Mouse (Mus musculus) intestine, embryonic 16.5 days (tissue): ENCODE data around the gene Wdfy1. TPM values are rescaled to one million over a fixed set of nuclear protein-coding genes. Genes with fewer than 3 reads are reported as not detected.
A peak's percentile ranks its signal among the peaks of the same experiment; 100 is the strongest.

Experiments
- ATAC-seq: fragments of 200-750 bp; cut with Nextera tagmentation; 2 replicates; pipeline ENCODE4 v1.8.0; 2017; ENCODE audit warnings: moderate TSS enrichment, moderate library complexity
- H3K27ac ChIP-seq: fragments of 300-500 bp; sonication (generic); 2 replicates; pipeline ENCODE4 v1.5.1; 2014; ENCODE audit warnings: mild to moderate bottlenecking, low read length
- H3K27me3 ChIP-seq: fragments of 300-500 bp; sonication (generic); replicated peaks from 2 replicates; pipeline ENCODE4 v1.6.1; 2014; ENCODE audit warnings: low read length, control low read depth, mixed read lengths; ENCODE audit not compliant: control insufficient read depth, insufficient read depth
- H3K36me3 ChIP-seq: fragments of 300-500 bp; sonication (generic); 2 replicates; pipeline ENCODE4 v1.6.1; 2014; ENCODE audit warnings: low read length, control low read depth; ENCODE audit not compliant: control insufficient read depth, insufficient read depth
- H3K4me1 ChIP-seq: fragments of 300-500 bp; sonication (generic); 2 replicates; pipeline ENCODE4 v1.6.1; 2014; ENCODE audit warnings: low read length, control low read depth, mixed read lengths; ENCODE audit not compliant: control insufficient read depth, insufficient read depth
- H3K4me2 ChIP-seq: fragments of 300-500 bp; sonication (generic); 2 replicates; pipeline ENCODE4 v1.6.1; 2014; ENCODE audit warnings: low read depth, low read length, control low read depth
- H3K4me3 ChIP-seq: fragments of 300-500 bp; sonication (generic); 2 replicates; pipeline ENCODE4 v1.5.1; 2014; ENCODE audit warnings: mild to moderate bottlenecking, low read length
- H3K9ac ChIP-seq: fragments of 300-500 bp; sonication (generic); 2 replicates; pipeline ENCODE4 v1.6.1; 2014; ENCODE audit warnings: low read depth, low read length
- H3K9me3 ChIP-seq: fragments of 300-500 bp; sonication (generic); 2 replicates; pipeline ENCODE4 v1.6.1; 2016; ENCODE audit warnings: low read length, control low read depth; ENCODE audit not compliant: control insufficient read depth
- WGBS: fragments of 180-500 bp; shearing (Covaris S2); extraction: QIAGEN DNeasy Blood & Tissue Kit; methylation state at CpG from one replicate; pipeline ENCODE4 v1.1.7; 2014; 5-methylcytosine and 5-hydroxymethylcytosine counted together
- polyA plus RNA-seq: library from polyadenylated mRNA; unstranded; fragments of >200 nt; fragmentation: Nextera tagmentation; extraction: Ambion mirVana; gene quantifications from 2 replicates; pipeline ENCODE4 v1.2.1, GENCODE M21; 2015

Gene Wdfy1
- polyA plus RNA-seq, 1 experiment from 2014 or later: 34.9 TPM

- 1% methylated on average over 6 of the region's 6 CpGs for WGBS
- no peak overlapping the region; the same call in 1 of the 2 replicates for H3K9ac ChIP-seq
Observed at GRCm38 (mm10) chr1:79761917-79762271, 14.0 kb downstream of the Wdfy1 start.

GRCm38 (mm10) chr1:79761106-79761916 lies 14.6 kb downstream of the Wdfy1 start:
- no peak overlapping the region for H3K27ac ChIP-seq
- peak; percentile 96 for ATAC-seq
- WGBS: under 1% methylated on average over 65 of the region's 65 CpGs

More at GRCm38 (mm10) chr1:79761917-79762271, 14.0 kb downstream of the Wdfy1 start:
- no peaks in the 10 kb centered on the region for H3K36me3 ChIP-seq
- peaks cover 10% of the 10 kb centered on the region for H3K4me1 ChIP-seq
- peak; percentile 27 for ATAC-seq
- no peak overlapping the region for H3K27ac ChIP-seq
- peak overlapping the region; percentile 90 for H3K4me3 ChIP-seq
- H3K9me3 ChIP-seq: no peaks in the 10 kb centered on the region
- peak overlapping the region; percentile 86 for H3K4me2 ChIP-seq
- H3K27me3 ChIP-seq: no peaks in the 10 kb centered on the region

GRCm38 (mm10) chr1:79760656-79761055 lies 15.3 kb downstream of the Wdfy1 start:
- H3K27ac ChIP-seq: peak overlapping the region; percentile 45; the same call in 1 of the 2 replicates
- 3% methylated on average over 11 of the region's 11 CpGs for WGBS
- H3K36me3 ChIP-seq: no peaks in the 10 kb centered on the region
- H3K4me3 ChIP-seq: peak overlapping the region; percentile 90
- H3K4me1 ChIP-seq: peaks cover 10% of the 10 kb centered on the region
- H3K27me3 ChIP-seq: no peaks in the 10 kb centered on the region
- peak; percentile 32 for ATAC-seq
- H3K9me3 ChIP-seq: no peaks in the 10 kb centered on the region
- H3K4me2 ChIP-seq: peak overlapping the region; percentile 86
- peak overlapping the region; percentile 90 for H3K9ac ChIP-seq

More at GRCm38 (mm10) chr1:79761106-79761916, 14.6 kb downstream of the Wdfy1 start:
- Histone ChIP-seq H3K4me1 (peaks cover 10% of the 10 kb centered on the region), H3K4me3 (peak overlapping the region; percentile 90), H3K9ac (peak overlapping the region; percentile 90), H3K4me2 (peak overlapping the region; percentile 86), H3K27me3 (no peaks in the 10 kb centered on the region), H3K36me3 (no peaks in the 10 kb centered on the region), H3K9me3 (no peaks in the 10 kb centered on the region)

GRCm38 (mm10) chr1:79759436-79759972 lies 16.4 kb downstream of the Wdfy1 start:
- Histone ChIP-seq H3K27ac (no peak overlapping the region), H3K4me2 (no peak overlapping the region), H3K4me1 (peaks cover 10% of the 10 kb centered on the region), H3K27me3 (no peaks in the 10 kb centered on the region), H3K36me3 (no peaks in the 10 kb centered on the region), H3K4me3 (no peak overlapping the region), H3K9ac (no peak overlapping the region), H3K9me3 (no peaks in the 10 kb centered on the region)
- ATAC-seq: no peak
- WGBS: 66% methylated on average over 5 of the region's 5 CpGs

GRCm38 (mm10) chr1:79759006-79759405 lies 16.9 kb downstream of the Wdfy1 start:
- no peak overlapping the region for H3K4me2 ChIP-seq
- no peak for ATAC-seq
- WGBS: 25% methylated on average over 2 of the region's 2 CpGs

GRCm38 (mm10) chr1:79757597-79757996 lies 18.3 kb downstream of the Wdfy1 start:
- Histone ChIP-seq H3K9me3 (no peaks in the 10 kb centered on the region), H3K27me3 (no peaks in the 10 kb centered on the region), H3K36me3 (no peaks in the 10 kb centered on the region), H3K4me3 (no peak overlapping the region), H3K27ac (peak overlapping the region; percentile 34), H3K4me2 (no peak overlapping the region), H3K9ac (no peak overlapping the region), H3K4me1 (peaks cover 10% of the 10 kb centered on the region)
- 76% methylated on average over 4 of the region's 4 CpGs for WGBS
- no peak for ATAC-seq

More at GRCm38 (mm10) chr1:79759006-79759405, 16.9 kb downstream of the Wdfy1 start:
- Histone ChIP-seq H3K4me1 (peaks cover 10% of the 10 kb centered on the region), H3K27me3 (no peaks in the 10 kb centered on the region), H3K27ac (no peak overlapping the region), H3K4me3 (no peak overlapping the region), H3K9me3 (no peaks in the 10 kb centered on the region), H3K36me3 (no peaks in the 10 kb centered on the region), H3K9ac (no peak overlapping the region)

- peak overlapping the region; percentile 34; the same call in 1 of the 2 replicates for H3K27ac ChIP-seq
Observed at GRCm38 (mm10) chr1:79757161-79757560, 18.8 kb downstream of the Wdfy1 start.

GRCm38 (mm10) chr1:79756417-79756816 lies 19.5 kb downstream of the Wdfy1 start:
- Histone ChIP-seq H3K9me3 (no peaks in the 10 kb centered on the region), H3K27ac (no peak overlapping the region), H3K36me3 (no peaks in the 10 kb centered on the region), H3K4me1 (peaks cover 13% of the 10 kb centered on the region), H3K4me3 (no peak overlapping the region), H3K9ac (no peak overlapping the region), H3K4me2 (no peak overlapping the region), H3K27me3 (no peaks in the 10 kb centered on the region)
- no peak for ATAC-seq
- WGBS: 91% methylated on average over 5 of the region's 5 CpGs

More at GRCm38 (mm10) chr1:79757161-79757560, 18.8 kb downstream of the Wdfy1 start:
- WGBS: 49% methylated on average over 7 of the region's 7 CpGs
- no peak overlapping the region for H3K9ac ChIP-seq
- no peaks in the 10 kb centered on the region for H3K9me3 ChIP-seq
- H3K4me1 ChIP-seq: peaks cover 12% of the 10 kb centered on the region
- H3K4me2 ChIP-seq: no peak overlapping the region
- no peak for ATAC-seq
- H3K4me3 ChIP-seq: no peak overlapping the region
- no peaks in the 10 kb centered on the region for H3K27me3 ChIP-seq
- H3K36me3 ChIP-seq: no peaks in the 10 kb centered on the region

GRCm38 (mm10) chr1:79755376-79755775 lies 20.6 kb downstream of the Wdfy1 start:
- Histone ChIP-seq H3K9ac (no peak overlapping the region), H3K27me3 (no peaks in the 10 kb centered on the region), H3K4me3 (no peak overlapping the region), H3K9me3 (no peaks in the 10 kb centered on the region), H3K4me1 (peaks cover 13% of the 10 kb centered on the region), H3K36me3 (no peaks in the 10 kb centered on the region), H3K27ac (no peak overlapping the region), H3K4me2 (no peak overlapping the region)
- 57% methylated on average over 2 of the region's 2 CpGs for WGBS
- ATAC-seq: no peak
